Mouse (Mus musculus) Patski (cell line): Measurements from ENCODE around the gene Dhx57. TPM values are rescaled to one million over a fixed set of nuclear protein-coding genes. Genes with fewer than 3 reads are reported as not detected.
A peak's percentile ranks its signal among the peaks of the same experiment; 100 is the strongest.

Experiments used
- ATAC-seq: fragments of 100-300 bp; one replicate; pipeline ENCODE4 v1.8.0; 2021
- CTCF ChIA-PET: fragments of 350-600 bp; sonication (Branson Sonifier 250); formaldehyde crosslinking; loops from one replicate; lab custom pipeline; 2022; ENCODE audit warnings: inconsistent platforms; lab: Charles Lee
- POLR2A ChIA-PET: fragments of 350-600 bp; sonication (Branson Sonifier 250); formaldehyde crosslinking; loops from one replicate; lab custom pipeline; 2022; ENCODE audit warnings: antibody characterized with exemption, inconsistent platforms; lab: Charles Lee
- DNase-seq: peaks from one replicate; pipeline ENCODE4 v3.0.0-alpha.2; 2011; ENCODE audit warnings: low read depth, low spot score
- H3K27me3 ChIP-seq: fragments of 371-371 bp; one replicate; pipeline ENCODE4 v1.5.1; 2021
- CTCF ChIP-seq: fragments of 100-300 bp; IDR thresholded peaks from one replicate; pipeline ENCODE4 v1.5.1; 2021
- in situ Hi-C: fragments of 300-500 bp; cut with MboI; formaldehyde crosslinking; loops from 3 replicates; pipeline ENCODE4 v1.11.1; 2018; ENCODE audit warnings: low pct_unique_long_range_greater_than_20kb, mixed read lengths
- polyA plus RNA-seq: library from polyadenylated mRNA; unstranded; gene quantifications from one replicate; pipeline ENCODE4 v1.2.3, GENCODE M21; 2021

Dhx57 gene
- polyA plus RNA-seq, 1 experiment from 2014 or later, result 21.1 TPM

GRCm38 (mm10) chr17:80206671-80207581 is 83.3 kb downstream of the Dhx57 start, which contains the start of the genes Srsf7 and Ttc39d:
TSS of gene Srsf7 (minus strand) at chr17:80207307.
TSS of gene Ttc39d (plus strand) at chr17:80207460.
- DNase-seq (peak; percentile 93), ATAC-seq (peak; percentile 89)
- no peak for TF ChIP-seq CTCF
- no peaks in the 10 kb centered on the region for H3K27me3 ChIP-seq
- in situ Hi-C loops, result no loop called here
- CTCF ChIA-PET, result no interaction called here
- POLR2A ChIA-PET, result interaction anchor here (0.6 to 1.2 kb wide), 4 partner anchors 13 to 165 kb away, joined by 3 to 4 read pairs (median 3); no protein-coding TSS in a partner anchor

- in situ Hi-C loops, result no loop called here
- DNase-seq (no peak), ATAC-seq (peak; percentile 64)
- ChIA-PET CTCF (no interaction called here), POLR2A (interaction anchor here (1.0 kb wide), 1 partner anchor 18 kb away, joined by 3 read pairs; no protein-coding TSS in a partner anchor)
- TF ChIP-seq CTCF, result no peak
- H3K27me3 ChIP-seq, result no peaks in the 10 kb centered on the region
Measured at GRCm38 (mm10) chr17:80206301-80206670, 84.0 kb downstream of the Dhx57 start.

GRCm38 (mm10) chr17:80205657-80206056 is 84.6 kb downstream of the Dhx57 start:
- DNase-seq (no peak), ATAC-seq (no peak)
- in situ Hi-C loops, result no loop called here
- no peaks in the 10 kb centered on the region for H3K27me3 ChIP-seq
- ChIA-PET POLR2A (no interaction called here), CTCF (no interaction called here)
- no peak for TF ChIP-seq CTCF

- no peak for ATAC-seq
- no peak for DNase-seq
- in situ Hi-C loops, result loop anchor here (25.0 kb wide), 1 partner anchor 537 kb away; no protein-coding TSS in a partner anchor
- no peaks in the 10 kb centered on the region for H3K27me3 ChIP-seq
- POLR2A ChIA-PET, result no interaction called here
- no peak for TF ChIP-seq CTCF
- CTCF ChIA-PET, result no interaction called here
Measured at GRCm38 (mm10) chr17:80199160-80199778, 91.0 kb downstream of the Dhx57 start.

GRCm38 (mm10) chr17:80193075-80193474 is 97.2 kb downstream of the Dhx57 start:
- in situ Hi-C loops, result loop anchor here (5.0 to 25.0 kb wide), 2 partner anchors 331 to 531 kb away; no protein-coding TSS in a partner anchor
- ATAC-seq (no peak), DNase-seq (no peak)
- peak; percentile 55 for TF ChIP-seq CTCF
- H3K27me3 ChIP-seq, result no peaks in the 10 kb centered on the region
- POLR2A ChIA-PET, result no interaction called here
- CTCF ChIA-PET, result no interaction called here

Other genes with a start within 250 kb of the Dhx57 start
- 65.9 TPM for gene Hnrnpll, start 228.1 kb downstream of the Dhx57 start, polyA plus RNA-seq
- 45.3 TPM for gene Galm, start 163.0 kb downstream of the Dhx57 start, polyA plus RNA-seq
- gene Srsf7, start 83.2 kb downstream of the Dhx57 start, polyA plus RNA-seq, result 192 TPM
- gene Ttc39d, start 83.0 kb downstream of the Dhx57 start, polyA plus RNA-seq, result 0.14 TPM
- 16.4 TPM for gene Gemin6, start 66.0 kb downstream of the Dhx57 start, polyA plus RNA-seq
- gene Morn2, start 273 bp downstream of the Dhx57 start, polyA plus RNA-seq, result 47.2 TPM
- gene Arhgef33, start 16.9 kb upstream of the Dhx57 start, polyA plus RNA-seq, result 0.80 TPM
- not detected for gene Gm10190, start 83.1 kb upstream of the Dhx57 start, polyA plus RNA-seq
- 23.2 TPM for gene Sos1, start 190.0 kb upstream of the Dhx57 start, polyA plus RNA-seq